ENCODE assay signal across 8 mouse cellular contexts in the genomic region with DNA sequence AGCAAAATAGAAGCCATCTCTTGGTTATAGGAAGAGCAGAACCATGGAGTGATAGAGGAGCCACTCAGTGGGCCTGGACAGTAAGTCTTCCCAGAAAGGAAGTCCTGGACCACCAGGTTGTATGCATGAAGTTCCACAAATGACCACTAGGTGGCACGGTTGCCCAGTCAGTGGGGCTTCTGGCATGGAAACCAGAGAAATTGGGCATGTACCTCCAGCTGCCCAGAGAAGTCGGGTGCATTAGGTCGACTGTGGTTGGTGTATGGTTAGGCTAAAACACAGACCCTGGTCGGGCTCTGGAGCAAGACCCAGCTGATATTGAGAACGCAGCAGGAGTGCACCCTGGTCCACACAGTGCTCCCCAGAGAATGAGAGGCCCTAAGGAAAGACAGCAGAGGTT. TPM values are rescaled to one million over a fixed set of nuclear protein-coding genes. Genes with fewer than 3 reads are reported as not detected.
A peak's percentile ranks its signal among the peaks of the same experiment; 100 is the strongest.
DNase-seq lines count a peak whose midpoint lies in the region; ATAC-seq and TF ChIP-seq lines count a peak whose summit lies in the region.

No protein-coding gene starts in this region.

- H3K27me3 ChIP-seq in heart, embryonic 16.5 days (ENCODE audit: control insufficient read depth, insufficient read depth, low read length): no peaks in the 10 kb centered on the region
- H3K27me3 ChIP-seq in liver, embryonic 11.5 days (replicated peaks; ENCODE audit: control insufficient read depth, insufficient read depth, low read length): peaks cover 3% of the 10 kb centered on the region; the same call in 1 of the 2 replicates
- H3K27me3 ChIP-seq in neural tube, embryonic 11.5 days (ENCODE audit: control insufficient read depth, insufficient read depth, low read length): no peaks in the 10 kb centered on the region
- no peaks in the 10 kb centered on the region for H3K27me3 ChIP-seq in stomach, embryonic 16.5 days (ENCODE audit: control insufficient read depth, insufficient read depth, low read length)

- ATAC-seq in heart, embryonic 16.5 days (replicated peaks; ENCODE audit: extremely low read depth, insufficient read depth, low FRiP score): 0 out of 2 replicates have a peak, but pooled peaks have one; percentile 12
- ATAC-seq in liver, embryonic 11.5 days (replicated peaks; ENCODE audit: low FRiP score): 0 out of 2 replicates have a peak, but pooled peaks have one; percentile 30
- peak; percentile 62; the same call in 1 of the 2 replicates for ATAC-seq in neural tube, embryonic 11.5 days (ENCODE audit: insufficient read depth, low FRiP score, low TSS enrichment)
- ATAC-seq in stomach, embryonic 16.5 days (ENCODE audit: insufficient read depth, low FRiP score): peak; percentile 22; the same call in 1 of the 2 replicates

- peaks cover 5% of the 10 kb centered on the region; the same call in 1 of the 2 replicates for H3K4me1 ChIP-seq in bone marrow macrophage, adult 2 months (ENCODE audit: control insufficient read depth, insufficient read depth, low read length)
- no peaks in the 10 kb centered on the region for H3K4me1 ChIP-seq in embryonic fibroblast, embryonic 13.5 days (ENCODE audit: control insufficient read depth, insufficient read depth, low read length)
- peaks cover 25% of the 10 kb centered on the region for H3K4me1 ChIP-seq in heart, embryonic 16.5 days (ENCODE audit: control insufficient read depth, insufficient read depth, low read length)
- H3K4me1 ChIP-seq in liver, embryonic 11.5 days (replicated peaks; ENCODE audit: control insufficient read depth, insufficient read depth, low read length): no peaks in the 10 kb centered on the region
- H3K4me1 ChIP-seq in neural tube, embryonic 11.5 days (ENCODE audit: control insufficient read depth, insufficient read depth, low read length): no peaks in the 10 kb centered on the region
- peaks cover 6% of the 10 kb centered on the region; the same call in 1 of the 2 replicates for H3K4me1 ChIP-seq in stomach, embryonic 16.5 days (ENCODE audit: control insufficient read depth, insufficient read depth, low read length)

- WGBS in heart, embryonic 16.5 days: 3% methylated on average over 5 of the region's 5 CpGs
- 7% methylated on average over 5 of the region's 5 CpGs for WGBS in liver, embryonic 11.5 days
- 6% methylated on average over 5 of the region's 5 CpGs for WGBS in neural tube, embryonic 11.5 days
- WGBS in stomach, embryonic 16.5 days: 4% methylated on average over 5 of the region's 5 CpGs

- peak; percentile 94 for TF ChIP-seq CTCF in bone marrow macrophage, adult 2 months (IDR thresholded peaks at IDR 0.05; ENCODE audit: low read depth, low read length)
- TF ChIP-seq CTCF in embryonic fibroblast, embryonic 13.5 days (IDR thresholded peaks at IDR 0.05; ENCODE audit: borderline replicate concordance, insufficient read depth, low read length): peak; percentile 90

- H3K27ac ChIP-seq in bone marrow macrophage, adult 2 months (ENCODE audit: insufficient read depth, low read depth, low read length): no peak overlapping the region
- no peak overlapping the region for H3K27ac ChIP-seq in embryonic fibroblast, embryonic 13.5 days (ENCODE audit: insufficient read depth, low read length)
- no peak overlapping the region for H3K27ac ChIP-seq in heart, embryonic 16.5 days (ENCODE audit: low read length)
- no peak overlapping the region for H3K27ac ChIP-seq in liver, embryonic 11.5 days (ENCODE audit: low read depth, low read length)
- no peak overlapping the region for H3K27ac ChIP-seq in neural tube, embryonic 11.5 days (ENCODE audit: low read depth, low read length)
- no peak overlapping the region for H3K27ac ChIP-seq in stomach, embryonic 16.5 days (ENCODE audit: low read length)

- no peak for TF ChIP-seq POLR2A in bone marrow macrophage, adult 2 months (IDR thresholded peaks at IDR 0.05; ENCODE audit: borderline replicate concordance, low read depth, low read length)
- no peak for TF ChIP-seq POLR2A in embryonic fibroblast, embryonic 13.5 days (IDR thresholded peaks at IDR 0.05; ENCODE audit: low read depth, low read length)

- H3K9me3 ChIP-seq in heart, embryonic 16.5 days (replicated peaks; ENCODE audit: control insufficient read depth, low read length): no peaks in the 10 kb centered on the region
- H3K9me3 ChIP-seq in liver, embryonic 11.5 days (ENCODE audit: control insufficient read depth, low read length): no peaks in the 10 kb centered on the region
- no peaks in the 10 kb centered on the region for H3K9me3 ChIP-seq in neural tube, embryonic 11.5 days (ENCODE audit: control insufficient read depth, low read length)
- no peaks in the 10 kb centered on the region for H3K9me3 ChIP-seq in stomach, embryonic 16.5 days (replicated peaks; ENCODE audit: control insufficient read depth, low read length)

- H3K36me3 ChIP-seq in heart, embryonic 16.5 days (ENCODE audit: control insufficient read depth, insufficient read depth): no peaks in the 10 kb centered on the region
- no peaks in the 10 kb centered on the region for H3K36me3 ChIP-seq in liver, embryonic 11.5 days (ENCODE audit: control insufficient read depth, insufficient read depth, low read length)
- no peaks in the 10 kb centered on the region for H3K36me3 ChIP-seq in neural tube, embryonic 11.5 days (ENCODE audit: control insufficient read depth, insufficient read depth, low read length)
- H3K36me3 ChIP-seq in stomach, embryonic 16.5 days (ENCODE audit: control insufficient read depth, insufficient read depth, low read length): no peaks in the 10 kb centered on the region

- peak; percentile 88 for DNase-seq in CD4-positive, CD25-positive, alpha-beta regulatory T cell, adult 2 months (ENCODE audit: low read depth, low spot score)
- DNase-seq in kidney, postnatal 10 days: peak; percentile 91
- peak; percentile 83 for DNase-seq in liver, embryonic 11.5 days (ENCODE audit: low spot score)
- peak; percentile 88 for DNase-seq in neural tube, embryonic 11.5 days (ENCODE audit: low spot score)

- H3K9ac ChIP-seq in heart, embryonic 16.5 days (ENCODE audit: low read length): no peak overlapping the region
- no peak overlapping the region for H3K9ac ChIP-seq in liver, embryonic 11.5 days (ENCODE audit: low read depth, low read length)
- H3K9ac ChIP-seq in neural tube, embryonic 11.5 days (ENCODE audit: low read length): no peak overlapping the region
- no peak overlapping the region for H3K9ac ChIP-seq in stomach, embryonic 16.5 days (ENCODE audit: low read length)

- no peak overlapping the region for H3K4me3 ChIP-seq in bone marrow macrophage, adult 2 months (ENCODE audit: insufficient read depth, low read length)
- H3K4me3 ChIP-seq in embryonic fibroblast, embryonic 13.5 days (ENCODE audit: insufficient read depth, low read length): no peak overlapping the region
- H3K4me3 ChIP-seq in heart, embryonic 16.5 days (ENCODE audit: low read length): no peak overlapping the region
- H3K4me3 ChIP-seq in liver, embryonic 11.5 days (ENCODE audit: low read depth, low read length): no peak overlapping the region
- no peak overlapping the region for H3K4me3 ChIP-seq in neural tube, embryonic 11.5 days (ENCODE audit: low read depth, low read length)
- no peak overlapping the region for H3K4me3 ChIP-seq in stomach, embryonic 16.5 days (replicated peaks; ENCODE audit: low read length)

- H3K4me2 ChIP-seq in heart, embryonic 16.5 days (ENCODE audit: low read depth, low read length): no peak overlapping the region
- no peak overlapping the region for H3K4me2 ChIP-seq in liver, embryonic 11.5 days
- no peak overlapping the region for H3K4me2 ChIP-seq in neural tube, embryonic 11.5 days (ENCODE audit: low read depth)
- no peak overlapping the region for H3K4me2 ChIP-seq in stomach, embryonic 16.5 days (ENCODE audit: low read depth, low read length)

RNA-seq across cellular contexts. Expression of a gene that starts 38.8 kb away (rescaled TPM):
- 0.33 and 0.75 TPM in 2 replicates for polyA plus RNA-seq in bone marrow macrophage, adult 2 months (2012; ENCODE audit: insufficient read depth, insufficient read length, missing spikeins)
- polyA plus RNA-seq in embryonic fibroblast, embryonic 13.5 days (2011; ENCODE audit: insufficient read length, low read depth, missing spikeins): 1.1 and 1.9 TPM in 2 replicates
- 2.8 and 3.0 TPM in 2 replicates for polyA plus RNA-seq in heart, embryonic 16.5 days (2015; fragmentation: Nextera tagmentation; extraction: Ambion mirVana)
- polyA plus RNA-seq in liver, embryonic 11.5 days (2014; fragmentation: Nextera tagmentation; extraction: Ambion mirVana): 3.0 and 3.4 TPM in 2 replicates
- polyA plus RNA-seq in neural tube, embryonic 11.5 days (2014; fragmentation: Nextera tagmentation; extraction: Ambion mirVana): 2.5 and 3.6 TPM in 2 replicates
- 2.2 and 2.4 TPM in 2 replicates for polyA plus RNA-seq in stomach, embryonic 16.5 days (2015; fragmentation: Nextera tagmentation; extraction: Ambion mirVana)

Comparison
In these comparisons a context has a peak if more than half of its experiments do, and no peak if none do; other contexts are left out.
1. ATAC-seq: peak in every context shown above with its lines; median percentile 62 in neural tube, embryonic 11.5 days; 30 in liver, embryonic 11.5 days; 22 in stomach, embryonic 16.5 days; 12 in heart, embryonic 16.5 days.